Mouse (Mus musculus) liver, adult 2 months (tissue): ENCODE measurements around the gene Npw. TPM values are rescaled to one million over a fixed set of nuclear protein-coding genes. Genes with fewer than 3 reads are reported as not detected.

Experiments
- DNase-seq: peaks from one replicate; pipeline ENCODE4 v3.0.0-alpha.2; 2011; ENCODE audit warnings: low read depth, low spot score; ENCODE audit errors: extremely low read depth
- H3K27ac ChIP-seq: fragments of 200-500 bp; replicated peaks from 2 replicates; pipeline ENCODE4 v1.5.1; 2012; ENCODE audit warnings: low read depth, mild to moderate bottlenecking, control low read depth, inconsistent platforms, low read length; ENCODE audit not compliant: insufficient read depth
- H3K27me3 ChIP-seq: fragments of 200-500 bp; 2 replicates; pipeline ENCODE4 v1.6.1; 2012; ENCODE audit warnings: mild to moderate bottlenecking, moderate library complexity, low read length, inconsistent platforms; ENCODE audit not compliant: control insufficient read depth, insufficient read depth
- H3K36me3 ChIP-seq: fragments of 200-500 bp; 2 replicates; pipeline ENCODE4 v1.6.1; 2012; ENCODE audit warnings: low read length, inconsistent platforms; ENCODE audit not compliant: control insufficient read depth, insufficient read depth
- H3K4me1 ChIP-seq: fragments of 200-500 bp; 2 replicates; pipeline ENCODE4 v1.6.1; 2011; ENCODE audit warnings: low read length; ENCODE audit not compliant: control insufficient read depth, insufficient read depth
- H3K4me3 ChIP-seq: fragments of 200-500 bp; 2 replicates; pipeline ENCODE4 v1.5.1; 2011; ENCODE audit warnings: low read depth, mild to moderate bottlenecking, control low read depth, low read length, moderate library complexity; ENCODE audit not compliant: insufficient read depth
- H3K79me2 ChIP-seq: fragments of 200-500 bp; 2 replicates; pipeline ENCODE4 v1.6.1; 2012; ENCODE audit warnings: inconsistent platforms, mild to moderate bottlenecking, low read length, moderate library complexity; ENCODE audit not compliant: control insufficient read depth, insufficient read depth
- H3K9ac ChIP-seq: fragments of 200-500 bp; 2 replicates; pipeline ENCODE4 v1.6.1; 2012; ENCODE audit warnings: low read depth, mild to moderate bottlenecking, control low read depth, inconsistent platforms, low read length
- CTCF ChIP-seq: fragments of 200-500 bp; IDR thresholded peaks from 2 replicates; pipeline ENCODE4 v1.5.1; 2011; ENCODE audit warnings: low read depth, low read length, control low read depth
- POLR2A ChIP-seq: fragments of 200-500 bp; IDR thresholded peaks from 2 replicates; pipeline ENCODE4 v1.6.1; 2011; ENCODE audit warnings: low read length, control low read depth; ENCODE audit not compliant: insufficient read depth; ENCODE audit errors: extremely low read depth
- WGBS: fragments of 180-500 bp; shearing (Covaris S2); methylation state at CpG from one replicate; pipeline ENCODE4 v1.1.7; 2018; 5-methylcytosine and 5-hydroxymethylcytosine counted together
- polyA plus RNA-seq: library from polyadenylated mRNA; depleted of rRNA; stranded (reverse); fragments of >200 nt; gene quantifications from 2 replicates; pipeline ENCODE4 v1.2.3, GENCODE M21; 2012
- total RNA-seq: library from RNA; depleted of rRNA; stranded (reverse); fragments of >200 nt; gene quantifications from 2 replicates; pipeline ENCODE4 v1.2.3, GENCODE M21; 2014

The Npw gene
- total and polyA plus RNA-seq, 2 experiments: not detected

GRCm38 (mm10) chr17:24632167-24632812, 26.0 kb downstream of the Npw start, which contains the start of the genes Tsc2 and Nthl1:
Gene Tsc2, minus strand, starts transcription at chr17:24632630.
Gene Nthl1, plus strand, starts transcription at chr17:24632680.
- Histone ChIP-seq H3K27me3 (no peaks in the 10 kb centered on the region), H3K36me3 (0 out of 2 replicates have a peak, but pooled peaks cover 3% of the 10 kb centered on the region), H3K79me2 (peaks cover 3% of the 10 kb centered on the region; the same call in 1 of the 2 replicates), H3K27ac (peak within 1 kb of the TSS; percentile 76), H3K4me1 (peaks cover 13% of the 10 kb centered on the region), H3K4me3 (peak within 1 kb of the TSS; percentile 88), H3K9ac (peak within 1 kb of the TSS; percentile 86)
- under 1% methylated on average over 51 of the region's 51 CpGs for WGBS
- DNase-seq: peak; percentile 77
- peak; percentile 65 for TF ChIP-seq POLR2A
- no peak for TF ChIP-seq CTCF

- H3K4me3 ChIP-seq: no peak overlapping the region
- no peak overlapping the region for H3K27ac ChIP-seq
- peaks cover 7% of the 10 kb centered on the region for H3K36me3 ChIP-seq
- H3K27me3 ChIP-seq: no peaks in the 10 kb centered on the region
- peaks cover 3% of the 10 kb centered on the region; the same call in 1 of the 2 replicates for H3K79me2 ChIP-seq
- 92% methylated on average over 14 of the region's 14 CpGs for WGBS
- TF ChIP-seq POLR2A: no peak
- no peak for TF ChIP-seq CTCF
- no peak for DNase-seq
- no peak overlapping the region for H3K9ac ChIP-seq
- H3K4me1 ChIP-seq: peaks cover 10% of the 10 kb centered on the region
These were observed 28.2 kb downstream of the Npw start for GRCm38 (mm10) chr17:24630072-24630471.

- no peak overlapping the region for H3K27ac ChIP-seq
- H3K9ac ChIP-seq: no peak overlapping the region
- 47% methylated on average over 5 of the region's 5 CpGs for WGBS
- DNase-seq: peak; percentile 23
- H3K4me1 ChIP-seq: peaks cover 10% of the 10 kb centered on the region
- H3K4me3 ChIP-seq: no peak overlapping the region
- TF ChIP-seq CTCF (peak; percentile 94), POLR2A (no peak)
- peaks cover 14% of the 10 kb centered on the region for H3K36me3 ChIP-seq
- no peaks in the 10 kb centered on the region for H3K27me3 ChIP-seq
- peaks cover 3% of the 10 kb centered on the region; the same call in 1 of the 2 replicates for H3K79me2 ChIP-seq
These were observed 29.6 kb downstream of the Npw start for GRCm38 (mm10) chr17:24628646-24629045.

- TF ChIP-seq POLR2A: no peak
- H3K4me1 ChIP-seq: no peaks in the 10 kb centered on the region
- no peak overlapping the region for H3K9ac ChIP-seq
- H3K27me3 ChIP-seq: no peaks in the 10 kb centered on the region
- peaks cover 30% of the 10 kb centered on the region for H3K36me3 ChIP-seq
- no peaks in the 10 kb centered on the region for H3K79me2 ChIP-seq
- no peak overlapping the region for H3K27ac ChIP-seq
- no peak overlapping the region for H3K4me3 ChIP-seq
- no peak for DNase-seq
- WGBS: 93% methylated on average over 8 of the region's 8 CpGs
These were observed 32.8 kb downstream of the Npw start for GRCm38 (mm10) chr17:24625472-24625871.

- Histone ChIP-seq H3K4me3 (no peak overlapping the region), H3K36me3 (peaks cover 23% of the 10 kb centered on the region; the same call in 1 of the 2 replicates), H3K27me3 (no peaks in the 10 kb centered on the region), H3K79me2 (no peaks in the 10 kb centered on the region), H3K27ac (no peak overlapping the region), H3K4me1 (no peaks in the 10 kb centered on the region), H3K9ac (no peak overlapping the region)
- 88% methylated on average over 14 of the region's 14 CpGs for WGBS
- TF ChIP-seq CTCF (no peak), POLR2A (no peak)
- no peak for DNase-seq
These were observed 40.6 kb downstream of the Npw start for GRCm38 (mm10) chr17:24617561-24618194.

- WGBS: 70% methylated on average over 2 of the region's 2 CpGs
- no peaks in the 10 kb centered on the region for H3K79me2 ChIP-seq
- no peaks in the 10 kb centered on the region for H3K27me3 ChIP-seq
- DNase-seq: no peak
- H3K36me3 ChIP-seq: peaks cover 11% of the 10 kb centered on the region; the same call in 1 of the 2 replicates
- H3K27ac ChIP-seq: no peak overlapping the region
- TF ChIP-seq CTCF (no peak), POLR2A (no peak)
- H3K9ac ChIP-seq: no peak overlapping the region
- H3K4me1 ChIP-seq: no peaks in the 10 kb centered on the region
- no peak overlapping the region for H3K4me3 ChIP-seq
These were observed 47.5 kb downstream of the Npw start for GRCm38 (mm10) chr17:24610711-24611110.
